Mouse (Mus musculus): Measurements from ENCODE around the gene Aldh3a2. TPM values are rescaled to one million over a fixed set of nuclear protein-coding genes. Genes with fewer than 3 reads are reported as not detected.

The Aldh3a2 gene
- 14.6 and 17.4 TPM in 2 replicates for polyA plus RNA-seq (2015; fragmentation: Nextera tagmentation; extraction: Ambion mirVana)

DNA sequence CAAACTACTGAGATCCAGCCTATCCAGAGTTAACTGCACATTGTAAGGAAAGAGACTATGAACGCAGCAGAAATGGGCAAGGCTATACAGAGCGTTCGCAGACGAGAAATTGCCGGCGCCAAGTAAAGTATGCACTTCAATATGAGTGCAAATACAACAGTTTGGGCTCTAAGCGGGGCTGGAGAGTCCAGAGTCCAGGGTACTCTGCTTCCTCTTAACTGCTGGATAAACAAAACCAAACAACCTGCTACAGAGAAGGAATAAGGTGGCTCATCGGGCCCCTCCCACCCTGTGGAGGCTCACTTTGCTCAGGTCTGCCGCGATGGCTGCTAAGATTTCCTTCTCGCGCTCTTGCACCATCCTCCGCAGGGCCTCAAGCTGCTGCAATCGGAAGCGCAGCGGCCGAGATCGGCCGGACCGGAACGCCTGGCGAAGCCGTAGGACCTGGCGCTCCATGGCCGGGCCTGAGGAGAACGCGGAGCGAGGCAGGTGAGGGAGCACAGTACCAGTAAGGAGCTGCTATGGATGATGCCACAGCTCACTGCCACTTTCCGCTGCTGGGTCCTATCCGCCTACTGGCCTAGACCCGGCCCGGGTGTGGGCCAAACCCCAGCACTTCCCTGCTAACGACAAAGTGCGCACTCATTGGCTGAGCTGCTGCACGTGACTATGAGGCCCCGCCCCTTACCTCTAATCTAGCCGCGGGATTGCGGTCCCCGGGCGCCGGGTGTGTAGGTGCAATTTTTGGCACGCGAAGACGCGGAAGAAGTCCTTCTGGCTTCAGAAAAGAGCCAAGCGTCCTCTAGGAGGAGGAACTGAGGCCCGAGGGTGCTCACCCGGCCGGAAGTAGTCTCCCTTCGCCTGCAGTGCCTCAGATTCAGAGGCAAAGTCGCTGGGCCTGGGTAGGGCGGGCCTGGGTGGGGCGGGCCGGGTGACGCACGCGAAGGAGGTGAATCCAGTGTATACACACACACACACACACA is at the start of gene Aldh3a2:
Gene Aldh3a2 (minus strand): TSS at position 914 of the 983 bp plus-strand sequence.

DNA sequence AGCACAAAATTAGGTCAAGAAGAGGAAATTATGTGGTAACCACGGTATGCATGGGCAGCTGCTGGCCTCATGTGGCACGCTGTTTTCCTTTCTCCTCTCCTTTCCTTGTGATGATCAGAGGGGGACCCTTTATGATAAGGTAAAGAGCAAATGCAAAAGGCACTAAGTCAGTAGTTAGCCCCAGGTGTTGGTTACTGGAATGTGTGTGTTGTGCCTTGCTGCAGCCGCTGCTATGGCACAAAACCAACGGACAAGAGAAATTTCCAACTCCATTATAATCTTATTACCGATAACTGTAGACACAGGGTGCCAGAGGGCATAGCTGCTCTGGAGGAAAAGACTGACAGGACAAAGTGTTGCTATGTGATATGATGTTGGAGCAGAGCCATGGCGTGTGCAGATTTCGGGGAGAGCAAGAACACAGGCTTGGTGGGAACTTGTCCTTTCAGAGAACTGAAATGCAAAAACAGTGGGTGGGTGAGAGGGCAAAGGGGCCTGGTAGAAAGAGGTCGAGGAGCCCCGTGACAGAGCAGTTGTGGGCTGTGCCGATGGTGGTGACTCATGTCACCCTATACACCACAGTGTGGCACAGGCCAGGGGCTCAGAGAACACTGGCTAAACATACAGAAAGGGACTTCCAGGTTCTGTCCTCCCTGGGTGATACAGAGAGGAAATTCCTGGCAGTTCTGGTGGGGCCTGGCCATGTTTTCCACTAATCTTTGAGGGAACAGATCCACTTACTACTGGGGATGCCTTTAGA is 59.6 kb downstream of the Aldh3a2 start, which contains the start of gene Aldh3a1:
Gene Aldh3a1 (plus strand): TSS at position 51 of the 760 bp plus-strand sequence.

DNA sequence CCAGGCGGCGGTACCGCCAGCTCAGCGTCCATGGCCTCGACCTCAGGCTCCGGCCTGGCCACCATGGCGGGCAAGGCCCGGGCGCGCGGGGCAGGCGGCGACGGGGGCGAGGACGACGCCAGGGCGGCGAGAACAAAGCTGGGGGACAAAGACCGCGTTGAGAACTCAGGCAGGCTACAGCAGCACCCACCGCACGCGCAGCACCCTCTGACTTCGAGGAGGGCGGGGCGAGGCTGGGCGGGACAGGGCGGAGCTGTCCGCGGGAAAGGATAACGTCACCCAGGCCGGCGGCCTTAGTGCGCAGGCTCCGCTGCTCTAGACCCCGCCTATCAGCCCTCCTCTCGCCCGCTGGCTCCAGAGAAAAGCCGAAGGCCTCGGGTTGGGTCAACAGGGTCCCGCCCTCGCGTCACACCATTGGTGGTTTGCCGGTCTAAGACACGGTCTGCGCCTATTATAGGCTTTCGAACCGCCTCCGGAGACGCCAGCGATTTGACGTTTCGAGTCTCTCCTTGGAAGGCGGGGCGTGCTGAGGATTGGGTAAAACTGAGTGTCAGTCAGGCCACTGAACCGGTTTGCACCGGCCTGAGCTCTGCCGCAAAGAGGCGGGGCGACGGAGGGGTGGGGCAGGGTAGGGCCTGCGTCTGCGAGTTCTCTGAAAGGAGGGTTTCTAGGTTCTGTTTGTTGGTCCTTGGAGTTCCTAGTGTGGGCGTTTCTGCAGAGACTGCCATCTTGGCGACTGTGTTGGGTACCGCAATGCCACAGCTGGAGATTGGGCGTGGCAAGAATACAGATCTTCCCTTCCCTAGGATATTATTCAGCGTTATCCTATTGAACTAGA is 92.2 kb downstream of the Aldh3a2 start, which contains the start of gene Usp22:
Gene Usp22 (minus strand): TSS at position 235 of the 838 bp plus-strand sequence.

Other genes with a start within 250 kb of the Aldh3a2 start
- gene Kcnj12, start 244.9 kb downstream of the Aldh3a2 start, polyA plus RNA-seq (2015; fragmentation: Nextera tagmentation; extraction: Ambion mirVana), result 9.9 and 11.5 TPM in 2 replicates
- 1.3 and 2.8 TPM in 2 replicates for gene Tnfrsf13b, start 140.7 kb downstream of the Aldh3a2 start, polyA plus RNA-seq (2015; fragmentation: Nextera tagmentation; extraction: Ambion mirVana)
- gene Usp22, start 92.4 kb downstream of the Aldh3a2 start, polyA plus RNA-seq (2015; fragmentation: Nextera tagmentation; extraction: Ambion mirVana), result 28.5 and 31.9 TPM in 2 replicates
- 0.12 and 0.32 TPM in 2 replicates for gene Aldh3a1, start 59.9 kb downstream of the Aldh3a2 start, polyA plus RNA-seq (2015; fragmentation: Nextera tagmentation; extraction: Ambion mirVana)
- gene Slc47a2, start 75.4 kb upstream of the Aldh3a2 start, polyA plus RNA-seq (2015; fragmentation: Nextera tagmentation; extraction: Ambion mirVana), result not detected in 2 replicates
- gene Slc47a1, start 110.9 kb upstream of the Aldh3a2 start, polyA plus RNA-seq (2015; fragmentation: Nextera tagmentation; extraction: Ambion mirVana), result 7.1 TPM in 2 replicates
- 0.13 and 0.18 TPM in 2 replicates for gene Rnf112, start 186.7 kb upstream of the Aldh3a2 start, polyA plus RNA-seq (2015; fragmentation: Nextera tagmentation; extraction: Ambion mirVana)
- gene Mfap4, start 218.0 kb upstream of the Aldh3a2 start, polyA plus RNA-seq (2015; fragmentation: Nextera tagmentation; extraction: Ambion mirVana), result 169 and 222 TPM in 2 replicates
- 13.6 and 15.2 TPM in 2 replicates for gene Mapk7, start 226.9 kb upstream of the Aldh3a2 start, polyA plus RNA-seq (2015; fragmentation: Nextera tagmentation; extraction: Ambion mirVana)
- gene B9d1, start 237.7 kb upstream of the Aldh3a2 start, polyA plus RNA-seq (2015; fragmentation: Nextera tagmentation; extraction: Ambion mirVana), result 5.8 and 5.9 TPM in 2 replicates

Measured in skeletal muscle tissue, postnatal 0 days (tissue).